Mouse (Mus musculus) hindbrain, embryonic 14.5 days (tissue): ENCODE measurements around the gene Gclm. TPM values are rescaled to one million over a fixed set of nuclear protein-coding genes. Genes with fewer than 3 reads are reported as not detected.

Source experiments
- ATAC-seq: fragments of 200-750 bp; cut with Nextera tagmentation; 2 replicates; pipeline ENCODE4 v1.8.0; 2017; ENCODE audit warnings: moderate number of reproducible peaks, mild to moderate bottlenecking, moderate TSS enrichment, moderate library complexity; ENCODE audit not compliant: low FRiP score
- DNase-seq: peaks from one replicate; pipeline ENCODE4 v3.0.0-alpha.2; 2015; ENCODE audit warnings: low spot score
- H3K27ac ChIP-seq: fragments of 300-500 bp; sonication (generic); 2 replicates; pipeline ENCODE4 v1.5.1; 2014; ENCODE audit warnings: mild to moderate bottlenecking, moderate library complexity
- H3K27me3 ChIP-seq: fragments of 300-500 bp; sonication (generic); 2 replicates; pipeline ENCODE4 v1.6.1; 2014; ENCODE audit warnings: mild to moderate bottlenecking, low read length, mixed read lengths; ENCODE audit not compliant: control insufficient read depth, insufficient read depth
- H3K36me3 ChIP-seq: fragments of 300-500 bp; sonication (generic); replicated peaks from 2 replicates; pipeline ENCODE4 v1.6.1; 2014; ENCODE audit not compliant: control insufficient read depth, insufficient read depth
- H3K4me1 ChIP-seq: fragments of 300-500 bp; sonication (generic); replicated peaks from 2 replicates; pipeline ENCODE4 v1.6.1; 2014; ENCODE audit warnings: antibody characterized with exemption, low read length, mixed read lengths; ENCODE audit not compliant: control insufficient read depth, insufficient read depth
- H3K4me2 ChIP-seq: fragments of 300-500 bp; sonication (generic); replicated peaks from 2 replicates; pipeline ENCODE4 v1.6.1; 2014; ENCODE audit warnings: mild to moderate bottlenecking, moderate library complexity
- H3K4me3 ChIP-seq: fragments of 300-500 bp; sonication (generic); replicated peaks from 2 replicates; pipeline ENCODE4 v1.5.1; 2014; ENCODE audit warnings: mild to moderate bottlenecking, low read length
- H3K9ac ChIP-seq: fragments of 300-500 bp; sonication (generic); 2 replicates; pipeline ENCODE4 v1.6.1; 2014
- H3K9me3 ChIP-seq: fragments of 300-500 bp; sonication (generic); 2 replicates; pipeline ENCODE4 v1.6.1; 2016; ENCODE audit warnings: low read length; ENCODE audit not compliant: control insufficient read depth
- WGBS: fragments of 180-500 bp; shearing (Covaris S2); extraction: QIAGEN DNeasy Blood & Tissue Kit; methylation state at CpG from one replicate; pipeline ENCODE4 v1.1.7; 2014; 5-methylcytosine and 5-hydroxymethylcytosine counted together
- polyA plus RNA-seq: library from polyadenylated mRNA; unstranded; fragments of >200 nt; fragmentation: Nextera tagmentation; extraction: Ambion mirVana; gene quantifications from 2 replicates; pipeline ENCODE4 v1.2.1, GENCODE M21; 2014

The Gclm gene
- polyA plus RNA-seq, 1 experiment from 2014 or later: 56.6 TPM

- Histone ChIP-seq H3K27ac (no peak overlapping the region), H3K4me1 (no peaks in the 10 kb centered on the region), H3K36me3 (no peaks in the 10 kb centered on the region), H3K9ac (no peak overlapping the region), H3K9me3 (no peaks in the 10 kb centered on the region), H3K4me3 (no peak overlapping the region), H3K4me2 (no peak overlapping the region), H3K27me3 (no peaks in the 10 kb centered on the region)
- DNase-seq (no peak), ATAC-seq (no peak)
- WGBS: 81% methylated on average over 6 of the region's 6 CpGs
Measured at GRCm38 (mm10) chr3:122205753-122206152, 39.6 kb upstream of the Gclm start.

GRCm38 (mm10) chr3:122206279-122207070, 38.9 kb upstream of the Gclm start:
- H3K4me2 ChIP-seq: no peak overlapping the region
- H3K27ac ChIP-seq: no peak overlapping the region
- H3K27me3 ChIP-seq: no peaks in the 10 kb centered on the region
- H3K9ac ChIP-seq: no peak overlapping the region
- WGBS: 49% methylated on average over 8 of the region's 8 CpGs
- H3K9me3 ChIP-seq: no peaks in the 10 kb centered on the region
- H3K4me3 ChIP-seq: no peak overlapping the region
- ATAC-seq: no peak
- no peaks in the 10 kb centered on the region for H3K36me3 ChIP-seq
- DNase-seq: no peak
- H3K4me1 ChIP-seq: no peaks in the 10 kb centered on the region

- H3K27ac ChIP-seq: no peak overlapping the region
- no peaks in the 10 kb centered on the region for H3K4me1 ChIP-seq
- H3K36me3 ChIP-seq: no peaks in the 10 kb centered on the region
- H3K9me3 ChIP-seq: no peaks in the 10 kb centered on the region
- DNase-seq (no peak), ATAC-seq (no peak)
- H3K4me2 ChIP-seq: no peak overlapping the region
- no peak overlapping the region for H3K4me3 ChIP-seq
- WGBS: 65% methylated on average over 6 of the region's 6 CpGs
- H3K9ac ChIP-seq: no peak overlapping the region
- no peaks in the 10 kb centered on the region for H3K27me3 ChIP-seq
Measured at GRCm38 (mm10) chr3:122207766-122208165, 37.6 kb upstream of the Gclm start.

GRCm38 (mm10) chr3:122208296-122209225, 36.8 kb upstream of the Gclm start:
- no peaks in the 10 kb centered on the region for H3K4me1 ChIP-seq
- H3K9ac ChIP-seq: no peak overlapping the region
- H3K4me3 ChIP-seq: no peak overlapping the region
- DNase-seq (no peak), ATAC-seq (no peak)
- H3K9me3 ChIP-seq: no peaks in the 10 kb centered on the region
- H3K4me2 ChIP-seq: no peak overlapping the region
- no peaks in the 10 kb centered on the region for H3K36me3 ChIP-seq
- H3K27ac ChIP-seq: no peak overlapping the region
- no peaks in the 10 kb centered on the region for H3K27me3 ChIP-seq
- WGBS: 86% methylated on average over 15 of the region's 15 CpGs

GRCm38 (mm10) chr3:122209511-122209910, 35.8 kb upstream of the Gclm start:
- WGBS: 92% methylated on average over 11 of the region's 11 CpGs
- ATAC-seq (no peak), DNase-seq (no peak)
- Histone ChIP-seq H3K4me3 (no peak overlapping the region), H3K36me3 (no peaks in the 10 kb centered on the region), H3K9me3 (no peaks in the 10 kb centered on the region), H3K4me1 (no peaks in the 10 kb centered on the region), H3K4me2 (no peak overlapping the region), H3K27ac (no peak overlapping the region), H3K27me3 (no peaks in the 10 kb centered on the region), H3K9ac (no peak overlapping the region)

DNA sequence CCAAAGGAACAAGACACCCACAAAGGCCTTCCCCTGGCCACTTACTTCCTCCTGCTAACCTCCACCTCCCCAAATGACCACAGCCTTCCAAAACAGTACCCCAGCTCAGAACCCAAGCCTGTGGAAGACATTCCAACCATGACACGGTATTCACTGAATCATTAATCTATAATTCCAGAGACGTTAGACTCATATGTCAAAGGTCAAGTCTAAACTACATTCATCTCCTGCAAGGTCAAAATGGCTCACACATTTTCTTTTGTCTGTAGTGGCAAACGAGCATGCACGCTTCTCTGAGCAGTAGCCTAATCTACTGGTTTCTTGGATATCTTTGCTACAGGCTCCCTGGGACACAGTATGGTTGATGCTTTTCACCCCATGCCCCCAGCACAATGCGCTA, 34.9 kb upstream of the Gclm start:
- H3K27ac ChIP-seq: no peak overlapping the region
- H3K9me3 ChIP-seq: no peaks in the 10 kb centered on the region
- no peaks in the 10 kb centered on the region for H3K4me1 ChIP-seq
- no peak for DNase-seq
- H3K4me3 ChIP-seq: no peak overlapping the region
- no peak overlapping the region for H3K4me2 ChIP-seq
- H3K9ac ChIP-seq: no peak overlapping the region
- ATAC-seq: no peak
- no peaks in the 10 kb centered on the region for H3K36me3 ChIP-seq
- WGBS: 42% methylated on average over 5 of the region's 5 CpGs
- H3K27me3 ChIP-seq: no peaks in the 10 kb centered on the region

GRCm38 (mm10) chr3:122210846-122211245, 34.5 kb upstream of the Gclm start:
- no peak overlapping the region for H3K9ac ChIP-seq
- H3K9me3 ChIP-seq: no peaks in the 10 kb centered on the region
- WGBS: 72% methylated on average over 7 of the region's 7 CpGs
- DNase-seq (no peak), ATAC-seq (no peak)
- H3K36me3 ChIP-seq: no peaks in the 10 kb centered on the region
- H3K4me3 ChIP-seq: no peak overlapping the region
- no peaks in the 10 kb centered on the region for H3K4me1 ChIP-seq
- no peak overlapping the region for H3K4me2 ChIP-seq
- no peaks in the 10 kb centered on the region for H3K27me3 ChIP-seq
- H3K27ac ChIP-seq: no peak overlapping the region

DNA sequence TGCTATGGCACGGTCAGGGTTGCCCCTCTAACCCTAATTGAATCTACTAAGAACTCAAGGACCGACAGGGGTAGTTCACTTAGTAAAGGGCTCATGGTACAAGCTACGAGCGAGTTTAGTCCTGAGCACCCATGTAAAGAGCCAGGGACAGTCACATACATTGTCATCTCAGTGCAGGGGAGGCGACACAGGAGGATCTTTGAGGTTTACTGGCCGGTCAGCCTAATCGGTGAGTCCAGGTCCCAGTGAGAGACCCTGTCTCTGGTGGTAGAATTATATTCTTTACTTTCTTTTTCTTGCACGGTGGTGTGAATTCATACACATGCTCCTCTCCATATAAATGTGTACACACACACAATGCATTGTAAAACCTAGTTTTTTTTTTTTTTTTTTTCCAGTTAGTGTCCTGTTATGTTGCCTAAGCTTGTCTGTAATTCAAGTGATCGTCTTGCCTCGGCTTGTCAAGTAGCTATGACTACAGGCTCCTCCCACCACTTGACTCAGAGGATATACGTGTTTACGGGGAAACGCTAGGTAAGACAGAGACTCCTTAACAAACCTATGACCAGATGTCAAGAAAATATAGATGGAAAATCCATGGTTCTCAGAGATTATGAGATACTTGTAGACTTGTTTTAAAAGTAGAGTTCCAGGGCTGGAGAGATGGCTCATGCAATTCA, 33.8 kb upstream of the Gclm start:
- no peak overlapping the region for H3K27ac ChIP-seq
- no peaks in the 10 kb centered on the region for H3K9me3 ChIP-seq
- WGBS: 84% methylated on average over 13 of the region's 13 CpGs
- H3K9ac ChIP-seq: no peak overlapping the region
- H3K4me2 ChIP-seq: no peak overlapping the region
- no peaks in the 10 kb centered on the region for H3K27me3 ChIP-seq
- ATAC-seq: no peak
- DNase-seq: no peak
- no peaks in the 10 kb centered on the region for H3K4me1 ChIP-seq
- no peaks in the 10 kb centered on the region for H3K36me3 ChIP-seq
- H3K4me3 ChIP-seq: no peak overlapping the region
